Mouse (Mus musculus): ENCODE results near the gene Bmi1. TPM values are rescaled to one million over a fixed set of nuclear protein-coding genes. Genes with fewer than 3 reads are reported as not detected.

The Bmi1 gene
- 27.6 and 28.8 TPM in 2 replicates for polyA plus RNA-seq (2015; fragmentation: Nextera tagmentation; extraction: Ambion mirVana)

GRCm38 (mm10) chr2:18676936-18677491 is at the start of gene Bmi1:
Gene Bmi1 (plus strand): TSS chr2:18677018.
- H3K4me3 ChIP-seq = peak within 1 kb of the TSS; percentile 77
- H3K27ac ChIP-seq = peak within 1 kb of the TSS; percentile 91
- WGBS = under 1% methylated on average over 52 of the region's 77 CpGs
- ATAC-seq (ENCODE audit: insufficient number of reproducible peaks, insufficient read depth, low FRiP score, low TSS enrichment, low read depth) = peak; percentile 58
- peaks cover 29% of the 10 kb centered on the region for H3K27me3 ChIP-seq
- H3K4me2 ChIP-seq = peak within 1 kb of the TSS; percentile 83
- H3K4me1 ChIP-seq = peaks cover 32% of the 10 kb centered on the region
- H3K36me3 ChIP-seq = no peaks in the 10 kb centered on the region
- no peaks in the 10 kb centered on the region for H3K9me3 ChIP-seq
- H3K9ac ChIP-seq = peak within 1 kb of the TSS; percentile 91

GRCm38 (mm10) chr2:18630547-18630946 is 46.3 kb upstream of the Bmi1 start:
- Histone ChIP-seq H3K36me3 (no peaks in the 10 kb centered on the region), H3K4me2 (no peak overlapping the region), H3K4me3 (no peak overlapping the region), H3K27me3 (no peaks in the 10 kb centered on the region), H3K9ac (no peak overlapping the region), H3K27ac (no peak overlapping the region), H3K9me3 (no peaks in the 10 kb centered on the region), H3K4me1 (no peaks in the 10 kb centered on the region)
- WGBS = 85% methylated on average over 5 of the region's 5 CpGs
- ATAC-seq (ENCODE audit: insufficient number of reproducible peaks, insufficient read depth, low FRiP score, low TSS enrichment, low read depth) = no peak

GRCm38 (mm10) chr2:18635052-18635451 is 41.8 kb upstream of the Bmi1 start:
- H3K27me3 ChIP-seq = no peaks in the 10 kb centered on the region
- peaks cover 5% of the 10 kb centered on the region for H3K9me3 ChIP-seq
- 87% methylated on average over 8 of the region's 8 CpGs for WGBS
- no peak overlapping the region for H3K27ac ChIP-seq
- H3K9ac ChIP-seq = no peak overlapping the region
- ATAC-seq (ENCODE audit: insufficient number of reproducible peaks, insufficient read depth, low FRiP score, low TSS enrichment, low read depth) = no peak
- no peaks in the 10 kb centered on the region for H3K4me1 ChIP-seq
- no peaks in the 10 kb centered on the region for H3K36me3 ChIP-seq
- H3K4me3 ChIP-seq = no peak overlapping the region
- no peak overlapping the region for H3K4me2 ChIP-seq

GRCm38 (mm10) chr2:18648563-18648962 is 28.3 kb upstream of the Bmi1 start:
- WGBS = 85% methylated on average over 4 of the region's 4 CpGs
- no peak overlapping the region for H3K4me3 ChIP-seq
- ATAC-seq (ENCODE audit: insufficient number of reproducible peaks, insufficient read depth, low FRiP score, low TSS enrichment, low read depth) = no peak
- no peaks in the 10 kb centered on the region for H3K4me1 ChIP-seq
- H3K27me3 ChIP-seq = peaks cover 6% of the 10 kb centered on the region
- no peak overlapping the region for H3K9ac ChIP-seq
- no peak overlapping the region for H3K27ac ChIP-seq
- H3K9me3 ChIP-seq = no peaks in the 10 kb centered on the region
- no peaks in the 10 kb centered on the region for H3K36me3 ChIP-seq
- no peak overlapping the region for H3K4me2 ChIP-seq

GRCm38 (mm10) chr2:18654821-18655220 is 22.0 kb upstream of the Bmi1 start:
- H3K27ac ChIP-seq = no peak overlapping the region
- no peaks in the 10 kb centered on the region for H3K9me3 ChIP-seq
- no peak for ATAC-seq (ENCODE audit: insufficient number of reproducible peaks, insufficient read depth, low FRiP score, low TSS enrichment, low read depth)
- H3K27me3 ChIP-seq = no peaks in the 10 kb centered on the region
- no peak overlapping the region for H3K4me2 ChIP-seq
- H3K9ac ChIP-seq = no peak overlapping the region
- no peak overlapping the region for H3K4me3 ChIP-seq
- 79% methylated on average over 5 of the region's 5 CpGs for WGBS
- H3K36me3 ChIP-seq = no peaks in the 10 kb centered on the region
- no peaks in the 10 kb centered on the region for H3K4me1 ChIP-seq

GRCm38 (mm10) chr2:18664003-18664402 is 12.8 kb upstream of the Bmi1 start:
- no peaks in the 10 kb centered on the region; the same call in 1 of the 2 replicates for H3K27me3 ChIP-seq
- no peak overlapping the region for H3K4me2 ChIP-seq
- H3K9ac ChIP-seq = no peak overlapping the region
- no peak overlapping the region for H3K4me3 ChIP-seq
- 91% methylated on average over 3 of the region's 3 CpGs for WGBS
- H3K4me1 ChIP-seq = no peaks in the 10 kb centered on the region
- ATAC-seq (ENCODE audit: insufficient number of reproducible peaks, insufficient read depth, low FRiP score, low TSS enrichment, low read depth) = no peak
- no peaks in the 10 kb centered on the region for H3K36me3 ChIP-seq
- H3K27ac ChIP-seq = no peak overlapping the region
- H3K9me3 ChIP-seq = no peaks in the 10 kb centered on the region

- ATAC-seq (ENCODE audit: insufficient number of reproducible peaks, insufficient read depth, low FRiP score, low TSS enrichment, low read depth) = no peak
- Histone ChIP-seq H3K9me3 (no peaks in the 10 kb centered on the region), H3K4me3 (no peak overlapping the region), H3K9ac (no peak overlapping the region), H3K4me1 (peaks cover 10% of the 10 kb centered on the region), H3K4me2 (no peak overlapping the region), H3K27me3 (peaks cover 7% of the 10 kb centered on the region; the same call in 1 of the 2 replicates), H3K36me3 (no peaks in the 10 kb centered on the region), H3K27ac (no peak overlapping the region)
- WGBS = 16% methylated on average over 6 of the region's 6 CpGs
Measured at GRCm38 (mm10) chr2:18671041-18671440, 5.8 kb upstream of the Bmi1 start.

- WGBS = under 1% methylated on average over 91 of the region's 91 CpGs
- H3K4me3 ChIP-seq = peak within 1 kb of the TSS; percentile 93
- H3K36me3 ChIP-seq = no peaks in the 10 kb centered on the region
- H3K4me2 ChIP-seq = peak within 1 kb of the TSS; percentile 75
- peaks cover 11% of the 10 kb centered on the region for H3K4me1 ChIP-seq
- peak within 1 kb of the TSS; percentile 96 for H3K9ac ChIP-seq
- peaks cover 7% of the 10 kb centered on the region; the same call in 1 of the 2 replicates for H3K27me3 ChIP-seq
- no peaks in the 10 kb centered on the region for H3K9me3 ChIP-seq
- peak within 1 kb of the TSS; percentile 95 for H3K27ac ChIP-seq
- ATAC-seq (ENCODE audit: insufficient number of reproducible peaks, insufficient read depth, low FRiP score, low TSS enrichment, low read depth) = peak; percentile 88
Measured at GRCm38 (mm10) chr2:18672133-18672765, 4.6 kb upstream of the Bmi1 start, which contains the start of gene Commd3. Gene Commd3 (plus strand): TSS chr2:18672384.

GRCm38 (mm10) chr2:18672766-18673164 is 4.1 kb upstream of the Bmi1 start:
- Histone ChIP-seq H3K4me3 (peak overlapping the region; percentile 93), H3K27me3 (peaks cover 7% of the 10 kb centered on the region; the same call in 1 of the 2 replicates), H3K9me3 (no peaks in the 10 kb centered on the region), H3K9ac (peak overlapping the region; percentile 96), H3K4me1 (peaks cover 11% of the 10 kb centered on the region), H3K4me2 (peak overlapping the region; percentile 75), H3K36me3 (no peaks in the 10 kb centered on the region), H3K27ac (peak overlapping the region; percentile 95)
- under 1% methylated on average over 11 of the region's 11 CpGs for WGBS
- no peak for ATAC-seq (ENCODE audit: insufficient number of reproducible peaks, insufficient read depth, low FRiP score, low TSS enrichment, low read depth)

- Histone ChIP-seq H3K36me3 (no peaks in the 10 kb centered on the region), H3K9me3 (no peaks in the 10 kb centered on the region), H3K27ac (no peak overlapping the region), H3K4me3 (no peak overlapping the region), H3K9ac (no peak overlapping the region), H3K4me1 (peaks cover 19% of the 10 kb centered on the region), H3K27me3 (peaks cover 10% of the 10 kb centered on the region; the same call in 1 of the 2 replicates), H3K4me2 (peak overlapping the region; percentile 75)
- 38% methylated on average over 4 of the region's 4 CpGs for WGBS
- ATAC-seq (ENCODE audit: insufficient number of reproducible peaks, insufficient read depth, low FRiP score, low TSS enrichment, low read depth) = no peak
Measured at GRCm38 (mm10) chr2:18673766-18674165, 3.1 kb upstream of the Bmi1 start.

GRCm38 (mm10) chr2:18674193-18674902 is 2.5 kb upstream of the Bmi1 start:
- H3K4me2 ChIP-seq = peak overlapping the region; percentile 75

More at GRCm38 (mm10) chr2:18674193-18674902, 2.5 kb upstream of the Bmi1 start:
- peaks cover 15% of the 10 kb centered on the region for H3K27me3 ChIP-seq
- H3K9me3 ChIP-seq = no peaks in the 10 kb centered on the region
- H3K9ac ChIP-seq = no peak overlapping the region
- H3K4me3 ChIP-seq = no peak overlapping the region
- no peak for ATAC-seq (ENCODE audit: insufficient number of reproducible peaks, insufficient read depth, low FRiP score, low TSS enrichment, low read depth)
- 54% methylated on average over 4 of the region's 4 CpGs for WGBS
- H3K36me3 ChIP-seq = no peaks in the 10 kb centered on the region
- H3K4me1 ChIP-seq = peaks cover 19% of the 10 kb centered on the region
- H3K27ac ChIP-seq = no peak overlapping the region

Measured in embryonic facial prominence, embryonic 13.5 days (tissue).